Mouse (Mus musculus): ENCODE results near the gene Adra1b.

DNA sequence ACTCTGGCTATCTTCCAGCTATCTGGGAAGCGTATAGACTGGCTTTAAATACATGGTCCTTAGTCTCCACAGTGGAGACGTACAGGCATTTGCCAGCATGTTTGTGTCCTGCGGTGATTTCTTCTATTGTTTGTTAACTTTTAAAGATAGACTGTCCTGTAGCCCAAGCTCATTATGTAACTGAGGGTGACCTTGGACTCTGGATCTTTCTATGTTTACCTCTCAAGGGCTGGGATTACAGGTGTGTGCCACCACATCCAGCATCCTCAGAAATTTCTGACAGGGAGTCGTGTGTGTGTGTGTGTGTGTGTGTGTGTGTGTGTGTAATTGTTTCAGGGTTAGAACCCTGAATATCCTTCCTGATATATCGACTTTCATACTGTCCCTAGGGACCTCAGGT, 117.9 kb downstream of the Adra1b start:
- TF ChIP-seq CTCF (IDR thresholded peaks at IDR 0.05; ENCODE audit: control insufficient read depth, insufficient read depth, insufficient read length) (no peak), USF1 (IDR thresholded peaks at IDR 0.05; ENCODE audit: low read depth) (no peak)
